Mouse (Mus musculus) gastrocnemius, adult 2 months (tissue): ENCODE data around the gene Atp2b4. TPM values are rescaled to one million over a fixed set of nuclear protein-coding genes. Genes with fewer than 3 reads are reported as not detected.

Experiments used
- DNase-seq: peaks from one replicate; pipeline ENCODE4 v3.0.0; 2022
- H3K27ac ChIP-seq: fragments of 200-600 bp; 2 replicates; pipeline ENCODE4 v1.8.1; 2022; ENCODE audit warnings: mild to moderate bottlenecking
- H3K4me3 ChIP-seq: fragments of 200-600 bp; 2 replicates; pipeline ENCODE4 v1.8.1; 2022; ENCODE audit warnings: mild to moderate bottlenecking, moderate library complexity
- CTCF ChIP-seq: fragments of 200-600 bp; IDR thresholded peaks from 2 replicates; pipeline ENCODE4 v1.8.1; 2022; ENCODE audit warnings: antibody characterized with exemption, mild to moderate bottlenecking, moderate library complexity
- intact Hi-C: fragments of 180-260 bp; cut with DNase I; formaldehyde crosslinking; loops from one replicate; pipeline ENCODE4 v1.15.1; 2025
- total RNA-seq, 2 experiments: library from RNA; stranded (reverse); gene quantifications; 2 replicates each; pipeline ENCODE4 v1.2.3; 2021

The Atp2b4 gene
- total RNA-seq, 2 experiments from 2014 or later, result 9.0 to 12.0 TPM

- no peak overlapping the region for H3K27ac ChIP-seq
- DNase-seq, result no peak
- TF ChIP-seq CTCF, result no peak
- no peak overlapping the region for H3K4me3 ChIP-seq
- intact Hi-C loops, result loop anchor here (1.0 kb wide), 1 partner anchor 50 kb away; no protein-coding TSS in a partner anchor
Observed at GRCm38 (mm10) chr1:133788864-133789263, 12.0 kb downstream of the Atp2b4 start.

DNA sequence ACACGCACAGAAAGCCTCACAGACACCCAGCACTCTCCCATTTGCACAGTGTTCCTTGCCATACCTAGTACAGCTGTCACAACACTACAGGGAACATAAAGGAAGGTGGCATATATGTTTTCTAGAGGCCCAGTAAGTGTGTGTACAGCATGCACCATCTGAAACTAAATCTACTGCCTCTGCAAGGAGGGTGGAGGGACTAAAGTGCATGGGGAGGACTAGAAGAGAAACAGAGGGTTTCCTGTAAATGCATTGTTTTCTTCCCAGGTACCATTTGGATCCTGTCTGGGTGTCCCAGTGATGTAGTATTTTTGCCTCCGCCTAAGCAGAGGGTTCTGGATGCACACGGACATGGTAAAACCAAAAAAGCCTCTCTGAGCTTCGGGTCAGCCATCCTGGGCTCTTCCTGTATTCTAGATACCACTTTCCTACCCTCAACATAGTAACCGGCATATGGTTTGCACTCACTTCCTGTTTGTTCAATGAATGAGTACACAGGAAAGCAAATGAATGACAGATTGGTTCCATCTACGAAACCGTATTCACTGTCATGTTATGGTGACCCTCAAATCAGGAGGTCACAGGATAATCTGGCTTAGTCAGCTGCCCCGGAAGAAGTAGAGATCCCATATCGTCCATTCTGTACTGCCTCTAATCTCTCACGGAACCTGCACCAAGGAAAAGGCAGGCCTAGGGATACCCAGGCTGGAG lies 13.2 kb downstream of the Atp2b4 start:
- DNase-seq, result no peak
- H3K4me3 ChIP-seq, result no peak overlapping the region
- no peak overlapping the region for H3K27ac ChIP-seq
- intact Hi-C loops, result no loop called here
- TF ChIP-seq CTCF, result no peak

- intact Hi-C loops, result no loop called here
- Histone ChIP-seq H3K27ac (no peak overlapping the region), H3K4me3 (no peak overlapping the region)
- TF ChIP-seq CTCF, result no peak
- no peak for DNase-seq
Observed at GRCm38 (mm10) chr1:133784621-133785020, 16.2 kb downstream of the Atp2b4 start.

DNA sequence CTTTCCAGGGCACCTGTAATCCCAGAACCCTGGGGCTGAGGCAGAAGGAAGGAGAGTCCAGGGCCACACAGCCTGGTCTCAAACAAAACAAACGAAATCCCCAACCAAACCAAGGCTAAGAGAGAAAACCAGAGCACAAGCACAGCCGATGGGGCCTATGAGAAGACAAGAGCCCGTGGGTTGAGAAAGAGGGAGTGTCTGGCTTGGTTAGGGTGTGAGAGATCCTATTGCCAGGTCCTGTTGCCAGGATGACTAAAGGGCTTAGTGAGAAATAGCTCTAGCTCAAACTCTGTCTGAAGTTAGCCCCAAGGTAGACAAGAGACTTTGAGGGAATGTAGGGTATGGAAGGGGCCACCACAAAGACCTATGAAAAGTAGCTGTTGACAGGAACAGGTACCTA lies 19.3 kb downstream of the Atp2b4 start:
- H3K27ac ChIP-seq, result no peak overlapping the region
- intact Hi-C loops, result no loop called here
- H3K4me3 ChIP-seq, result no peak overlapping the region
- DNase-seq, result no peak
- TF ChIP-seq CTCF, result no peak

DNA sequence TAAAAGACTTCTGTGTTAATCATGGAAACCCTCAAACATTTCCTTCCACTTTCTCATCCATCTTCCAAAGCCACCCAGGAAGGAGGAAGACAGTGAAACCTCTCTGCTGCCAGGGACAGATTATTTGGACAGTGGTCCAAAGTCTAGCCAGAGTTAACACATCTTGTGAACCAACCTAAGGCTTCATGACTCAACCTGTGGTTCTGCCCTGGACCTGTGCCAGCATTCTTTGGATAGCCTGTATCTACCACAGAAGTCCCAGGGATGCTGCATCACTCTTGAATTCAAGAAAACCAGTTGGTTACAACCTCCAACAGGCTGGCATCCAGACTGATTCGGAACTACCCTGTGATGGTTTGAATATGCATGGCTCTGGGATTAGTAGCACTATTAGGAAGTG lies 21.8 kb downstream of the Atp2b4 start:
- intact Hi-C loops, result no loop called here
- TF ChIP-seq CTCF, result no peak
- Histone ChIP-seq H3K4me3 (no peak overlapping the region), H3K27ac (no peak overlapping the region)
- no peak for DNase-seq

- Histone ChIP-seq H3K27ac (no peak overlapping the region), H3K4me3 (no peak overlapping the region)
- DNase-seq, result peak; percentile 43
- intact Hi-C loops, result no loop called here
- no peak for TF ChIP-seq CTCF
Observed at GRCm38 (mm10) chr1:133777651-133778231, 23.1 kb downstream of the Atp2b4 start.

DNA sequence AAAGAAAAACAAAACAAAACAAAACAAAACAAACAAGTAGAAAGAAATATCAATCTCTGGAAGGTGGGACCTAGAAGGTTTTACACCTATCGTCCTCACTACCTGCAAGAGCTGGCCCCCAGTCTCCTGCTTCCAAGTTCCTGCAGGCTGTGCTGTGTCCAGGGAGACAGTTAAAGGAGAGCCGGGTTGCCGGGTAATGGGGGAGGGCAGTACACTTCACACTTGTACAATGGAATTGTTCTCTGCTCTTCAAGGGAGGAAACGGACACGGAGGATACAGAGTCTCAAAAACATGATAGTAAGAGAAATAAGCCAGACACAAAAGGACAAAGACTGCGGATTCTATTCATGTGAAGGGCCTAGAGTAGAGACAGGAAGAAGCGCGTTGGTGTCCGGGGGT lies 28.3 kb downstream of the Atp2b4 start:
- no peak overlapping the region for H3K27ac ChIP-seq
- no peak for TF ChIP-seq CTCF
- intact Hi-C loops, result no loop called here
- no peak for DNase-seq
- no peak overlapping the region for H3K4me3 ChIP-seq

GRCm38 (mm10) chr1:133771831-133772399 lies 28.9 kb downstream of the Atp2b4 start:
- Histone ChIP-seq H3K27ac (no peak overlapping the region), H3K4me3 (no peak overlapping the region)
- TF ChIP-seq CTCF, result no peak
- DNase-seq, result no peak
- intact Hi-C loops, result no loop called here

DNA sequence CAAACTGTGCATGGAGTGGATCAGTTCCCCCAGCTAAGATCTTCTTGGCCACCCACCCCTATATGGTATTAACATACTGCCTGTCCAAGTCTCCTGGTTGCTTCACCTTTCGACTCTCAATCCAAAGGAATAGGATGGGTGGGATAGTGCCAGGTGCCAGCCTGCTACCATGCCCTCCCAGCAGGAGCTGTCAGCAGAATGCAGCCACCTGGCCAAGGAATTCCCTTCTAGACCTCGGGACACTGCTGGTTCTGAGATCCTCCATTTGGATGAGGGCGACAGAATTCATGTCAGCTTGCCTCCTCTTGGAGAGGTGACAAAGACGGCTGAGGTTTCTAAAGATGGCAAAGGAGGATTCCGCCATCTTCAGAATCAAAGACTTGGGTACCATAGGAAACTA lies 32.8 kb downstream of the Atp2b4 start:
- intact Hi-C loops, result no loop called here
- Histone ChIP-seq H3K27ac (peak overlapping the region; percentile 74), H3K4me3 (no peak overlapping the region)
- DNase-seq, result no peak
- no peak for TF ChIP-seq CTCF

DNA sequence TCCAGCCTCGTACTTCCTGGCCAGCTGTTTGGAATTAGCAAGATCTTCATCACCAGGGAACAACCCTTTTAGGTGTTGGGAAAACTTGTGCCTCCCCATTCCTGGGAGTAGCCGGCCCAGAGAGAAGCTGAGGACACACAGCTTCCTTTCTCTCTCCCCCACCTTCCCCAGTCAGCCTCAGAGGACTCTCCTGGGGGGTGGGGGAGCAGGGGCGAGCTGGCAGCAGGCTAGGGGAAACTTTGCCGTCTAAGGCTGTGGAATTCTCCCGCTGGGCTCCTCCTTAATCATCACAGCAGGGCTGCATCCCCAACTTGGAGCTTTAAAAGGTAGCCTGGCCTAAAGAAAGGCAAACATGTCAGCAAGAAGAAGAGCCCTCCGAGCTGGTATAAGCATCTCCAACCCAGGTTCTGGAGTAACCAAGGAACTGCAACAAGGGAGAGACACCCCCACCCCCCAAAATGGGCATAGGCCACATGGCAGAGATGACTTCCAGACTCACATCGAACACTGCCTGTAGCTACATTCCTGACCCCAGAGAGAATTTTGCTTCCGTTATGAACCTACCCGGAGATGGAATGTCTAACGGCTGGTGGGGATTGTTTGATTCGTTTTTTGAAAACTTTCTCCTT lies 33.8 kb downstream of the Atp2b4 start:
- H3K4me3 ChIP-seq, result no peak overlapping the region
- H3K27ac ChIP-seq, result peak overlapping the region; percentile 74
- intact Hi-C loops, result no loop called here
- no peak for TF ChIP-seq CTCF
- DNase-seq, result peak; percentile 33

DNA sequence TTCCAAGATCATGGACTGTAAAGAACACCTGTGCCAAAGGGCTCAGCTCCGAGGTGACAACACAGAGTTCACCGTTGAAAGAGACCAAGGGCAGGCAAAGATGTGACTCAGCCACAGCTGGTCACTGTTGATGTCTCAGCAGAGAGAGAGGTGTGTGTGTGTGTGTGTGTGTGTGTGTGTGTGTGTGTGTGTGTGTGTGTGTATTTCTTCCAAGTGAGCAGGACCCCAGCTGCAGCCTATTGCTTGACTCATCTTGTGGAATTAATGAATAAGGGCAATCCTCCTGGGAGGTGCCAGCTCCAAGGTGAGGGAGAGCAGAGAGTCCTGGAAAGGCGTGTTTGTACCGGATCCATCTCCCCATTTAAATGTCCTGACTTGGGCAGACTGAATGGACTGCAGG lies 35.5 kb downstream of the Atp2b4 start:
- DNase-seq, result no peak
- intact Hi-C loops, result no loop called here
- Histone ChIP-seq H3K27ac (no peak overlapping the region), H3K4me3 (no peak overlapping the region)
- no peak for TF ChIP-seq CTCF

- H3K27ac ChIP-seq, result peak overlapping the region; percentile 41; the same call in 1 of the 2 replicates
Observed at GRCm38 (mm10) chr1:133762946-133763422, 37.9 kb downstream of the Atp2b4 start.

DNA sequence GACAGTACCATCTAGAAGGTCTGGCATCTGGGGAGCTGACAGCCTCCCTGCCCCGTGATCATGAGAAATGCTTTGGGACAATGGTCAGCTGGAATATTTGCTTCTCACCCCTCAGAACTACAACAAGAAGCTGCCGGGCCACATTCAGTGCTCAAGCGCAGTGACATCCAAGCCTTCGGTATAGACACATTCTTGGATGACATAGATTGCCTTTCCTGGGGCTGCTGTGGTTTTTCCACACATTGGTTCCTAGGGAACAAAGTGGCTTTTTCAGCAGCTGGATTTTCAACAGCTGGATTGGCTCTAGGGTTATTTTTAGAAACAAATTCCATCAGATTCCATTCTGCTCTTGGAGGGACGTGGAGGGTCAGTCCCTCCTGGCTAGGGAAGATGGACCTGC lies 39.6 kb downstream of the Atp2b4 start:
- H3K4me3 ChIP-seq, result no peak overlapping the region
- H3K27ac ChIP-seq, result no peak overlapping the region
- no peak for DNase-seq
- intact Hi-C loops, result no loop called here
- TF ChIP-seq CTCF, result no peak

More at GRCm38 (mm10) chr1:133762946-133763422, 37.9 kb downstream of the Atp2b4 start:
- no peak overlapping the region for H3K4me3 ChIP-seq
- no peak for DNase-seq
- intact Hi-C loops, result no loop called here
- TF ChIP-seq CTCF, result no peak
